In genomic region chr13:22030493-22030892, GRCm38 (mm10) we compare ENCODE assay signal across 12 mouse cellular contexts. TPM values are rescaled to one million over a fixed set of nuclear protein-coding genes. Genes with fewer than 3 reads are reported as not detected.
DNase-seq lines count a peak whose midpoint lies in the region; ATAC-seq and TF ChIP-seq lines count a peak whose summit lies in the region.
"Had no signal": no experiment of that assay in that cellular context is flagged by ENCODE, and none has a peak within 500 bp of the region (broad histone marks: within the 10 kb centered on the region; RNA-seq: fewer than 3 reads in every experiment).

No protein-coding gene starts in this region.

- peak; percentile 78 for DNase-seq in CD4-positive, CD25-positive, alpha-beta regulatory T cell, adult 2 months (ENCODE audit: low read depth, low spot score)
- peak; percentile 68 for DNase-seq in kidney, postnatal 0 days (ENCODE audit: low spot score)
- DNase-seq in kidney, postnatal 25 days = no peak
- peak; percentile 66 for DNase-seq in A20 (ENCODE audit: low read depth, low spot score)
- DNase-seq in embryo, embryonic 10.5 days (ENCODE audit: low spot score) = peak; percentile 81
- no peak for DNase-seq in ovary, postnatal 10 days (ENCODE audit: low spot score)
- DNase-seq in spleen, adult 18-20 months = no peak
- DNase-seq: cerebellum, adult 11 months; gastrocnemius, postnatal 10 days; heart, postnatal 14 days had no signal

- no peak overlapping the region for H3K9ac ChIP-seq in kidney, postnatal 0 days (ENCODE audit: low read depth, low read length)
- H3K9ac ChIP-seq: limb, embryonic 12.5 days had no signal

- no peaks in the 10 kb centered on the region for H3K9me3 ChIP-seq in kidney, postnatal 0 days (replicated peaks; ENCODE audit: low read length)
- H3K9me3 ChIP-seq: limb, embryonic 12.5 days had no signal

- no peaks in the 10 kb centered on the region; the same call in 1 of the 2 replicates for H3K4me1 ChIP-seq in kidney, postnatal 0 days (replicated peaks; ENCODE audit: insufficient read depth, low read length)

- ATAC-seq in CD4-positive, CD25-positive, alpha-beta regulatory T cell, adult 4 months = no peak
- ATAC-seq in kidney, postnatal 0 days (replicated peaks; ENCODE audit: low FRiP score, low read depth) = no peak

- no peaks in the 10 kb centered on the region for H3K36me3 ChIP-seq in kidney, postnatal 0 days (ENCODE audit: insufficient read depth, low read length)
- H3K36me3 ChIP-seq: limb, embryonic 12.5 days had no signal

- no peak overlapping the region for H3K4me2 ChIP-seq in kidney, postnatal 0 days (ENCODE audit: low read length)

- peak; percentile 66 for TF ChIP-seq CTCF in kidney, postnatal 0 days (IDR thresholded peaks at IDR 0.05; ENCODE audit: low read depth)

- no peak overlapping the region for H3K27ac ChIP-seq in kidney, postnatal 0 days
- H3K27ac ChIP-seq: limb, embryonic 12.5 days had no signal

- no peaks in the 10 kb centered on the region for H3K27me3 ChIP-seq in kidney, postnatal 0 days (ENCODE audit: insufficient read depth, low read length)
- H3K27me3 ChIP-seq: limb, embryonic 12.5 days had no signal

- WGBS in kidney, postnatal 0 days = 8% methylated on average over 4 of the region's 4 CpGs

- H3K4me3 ChIP-seq in kidney, postnatal 0 days (replicated peaks; ENCODE audit: low read depth, low read length) = no peak overlapping the region
- H3K4me3 ChIP-seq: limb, embryonic 12.5 days had no signal

RNA-seq across cellular contexts. Expression of gene Hist1h2ah, which starts 4.9 kb away (rescaled TPM):
- not detected for polyA plus RNA-seq in CD4-positive, CD25-positive, alpha-beta regulatory T cell, adult 4 months (2017; shearing (Covaris generic))
- 4.0 and 4.5 TPM in 2 replicates for polyA plus RNA-seq in kidney, postnatal 0 days (2015; fragmentation: Nextera tagmentation; extraction: Ambion mirVana)

RNA-seq across cellular contexts. Expression of gene Hist1h2bk, which starts 5.2 kb away (rescaled TPM):
- polyA plus RNA-seq in CD4-positive, CD25-positive, alpha-beta regulatory T cell, adult 4 months (2017; shearing (Covaris generic)) = 1 to 10 TPM in 1 of 2 experiments, not detected in 1; 4.8 TPM
- 4.0 and 4.8 TPM in 2 replicates for polyA plus RNA-seq in kidney, postnatal 0 days (2015; fragmentation: Nextera tagmentation; extraction: Ambion mirVana)

RNA-seq across cellular contexts. Expression of gene Hist1h4i, which starts 10.7 kb away (rescaled TPM):
- 1 to 10 TPM; 5.4 to 6.7 TPM for polyA plus RNA-seq in CD4-positive, CD25-positive, alpha-beta regulatory T cell, adult 4 months (2017; shearing (Covaris generic))
- 15.3 and 17.2 TPM in 2 replicates for polyA plus RNA-seq in kidney, postnatal 0 days (2015; fragmentation: Nextera tagmentation; extraction: Ambion mirVana)

RNA-seq across cellular contexts. Expression of gene Hist1h2ag, which starts 12.3 kb away (rescaled TPM):
- polyA plus RNA-seq in CD4-positive, CD25-positive, alpha-beta regulatory T cell, adult 4 months (2017; shearing (Covaris generic)) = not detected
- polyA plus RNA-seq in kidney, postnatal 0 days (2015; fragmentation: Nextera tagmentation; extraction: Ambion mirVana) = 33.8 and 48.4 TPM in 2 replicates

RNA-seq across cellular contexts. Expression of gene Hist1h2bj, which starts 12.5 kb away (rescaled TPM):
- polyA plus RNA-seq in CD4-positive, CD25-positive, alpha-beta regulatory T cell, adult 4 months (2017; shearing (Covaris generic)) = 1 to 10 TPM; 3.8 to 9.5 TPM
- polyA plus RNA-seq in kidney, postnatal 0 days (2015; fragmentation: Nextera tagmentation; extraction: Ambion mirVana) = 8.5 and 10.2 TPM in 2 replicates

Comparison
In these comparisons a context has a peak if more than half of its experiments do, and no peak if none do; other contexts are left out.
1. DNase-seq: peak in CD4-positive, CD25-positive, alpha-beta regulatory T cell, adult 2 months (single experiment), kidney, postnatal 0 days (single experiment), A20 (single experiment) and embryo, embryonic 10.5 days (single experiment); none in kidney, postnatal 25 days (0 of 2), ovary, postnatal 10 days (single experiment) and spleen, adult 18-20 months (0 of 2).